Mouse (Mus musculus): ENCODE results near the gene Eno1. TPM values are rescaled to one million over a fixed set of nuclear protein-coding genes. Genes with fewer than 3 reads are reported as not detected.

Gene Eno1
- polyA plus RNA-seq, 1 experiment from 2014 or later, result 935 TPM

DNA sequence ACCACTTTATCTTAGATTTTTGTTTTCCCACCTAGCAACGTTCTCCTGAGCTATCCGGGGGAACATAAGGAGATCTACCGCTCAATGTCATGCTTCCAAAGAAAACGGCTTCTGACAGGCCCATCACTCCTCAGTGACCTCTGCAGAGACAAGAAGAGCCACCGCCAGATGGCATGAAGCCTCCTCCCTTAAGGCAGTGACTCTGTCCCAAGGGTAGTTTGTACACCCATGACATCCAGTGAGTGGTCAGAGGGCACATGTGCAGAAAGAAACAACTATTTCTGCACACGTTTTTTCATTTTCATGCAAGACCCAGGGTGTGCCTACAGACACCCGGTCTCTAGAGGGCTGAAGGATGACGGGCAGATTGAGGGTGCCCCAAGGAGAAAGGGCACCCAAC, 26.2 kb upstream of the Eno1 start:
- no peak overlapping the region for H3K4me3 ChIP-seq (replicated peaks; ENCODE audit: low read depth, low read length)
- WGBS, result 81% methylated on average over 8 of the region's 8 CpGs
- ATAC-seq (ENCODE audit: low FRiP score, low TSS enrichment), result no peak

DNA sequence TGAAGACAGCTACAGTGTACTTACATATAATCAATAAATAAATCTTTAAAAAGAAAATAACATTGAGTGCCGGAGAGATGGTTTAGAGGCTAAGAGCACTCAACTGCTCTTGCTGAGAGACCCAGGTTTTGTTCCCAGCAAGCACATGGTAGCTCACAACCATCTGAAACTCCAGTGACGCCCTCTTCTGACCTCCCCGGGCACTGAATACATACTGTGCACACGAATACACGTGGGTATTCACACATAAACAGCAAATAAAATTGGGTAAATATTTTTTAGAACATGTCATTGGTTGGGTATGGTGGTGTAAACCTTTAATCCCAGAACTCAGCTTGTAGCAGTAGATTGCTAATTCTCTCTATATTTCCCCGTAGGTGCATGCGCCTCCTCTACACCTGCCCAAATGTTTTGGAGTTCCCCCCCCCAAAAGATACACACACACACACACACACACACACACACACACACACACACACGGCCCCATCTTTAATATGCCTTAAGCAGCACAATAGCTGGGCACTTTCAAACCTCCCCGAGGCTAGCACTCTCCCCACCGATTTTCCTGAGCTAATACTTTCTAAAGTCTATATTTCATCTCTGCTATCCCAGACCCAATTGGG, 24.5 kb upstream of the Eno1 start:
- Histone ChIP-seq H3K9ac (replicated peaks; ENCODE audit: low read length) (no peak overlapping the region), H3K4me2 (ENCODE audit: low read length) (peak overlapping the region; percentile 53), H3K27ac (replicated peaks; ENCODE audit: low read depth, low read length) (no peak overlapping the region), H3K4me1 (ENCODE audit: control insufficient read depth, insufficient read depth, low read length) (peaks cover 4% of the 10 kb centered on the region; the same call in 1 of the 2 replicates), H3K4me3 (replicated peaks; ENCODE audit: low read depth, low read length) (no peak overlapping the region), H3K27me3 (ENCODE audit: control insufficient read depth, insufficient read depth, low read length) (no peaks in the 10 kb centered on the region), H3K9me3 (ENCODE audit: control insufficient read depth, low read length) (no peaks in the 10 kb centered on the region), H3K36me3 (ENCODE audit: control insufficient read depth, insufficient read depth, low read length) (no peaks in the 10 kb centered on the region)
- no peak for DNase-seq
- 55% methylated on average over 10 of the region's 10 CpGs for WGBS
- no peak for ATAC-seq (ENCODE audit: low FRiP score, low TSS enrichment)

More for the DNA sequence above, 26.2 kb upstream of the Eno1 start:
- Histone ChIP-seq H3K4me1 (ENCODE audit: control insufficient read depth, insufficient read depth, low read length) (peaks cover 4% of the 10 kb centered on the region; the same call in 1 of the 2 replicates), H3K9me3 (ENCODE audit: control insufficient read depth, low read length) (no peaks in the 10 kb centered on the region), H3K9ac (replicated peaks; ENCODE audit: low read length) (no peak overlapping the region), H3K27ac (replicated peaks; ENCODE audit: low read depth, low read length) (no peak overlapping the region), H3K36me3 (ENCODE audit: control insufficient read depth, insufficient read depth, low read length) (no peaks in the 10 kb centered on the region), H3K27me3 (ENCODE audit: control insufficient read depth, insufficient read depth, low read length) (no peaks in the 10 kb centered on the region), H3K4me2 (ENCODE audit: low read length) (no peak overlapping the region)
- DNase-seq, result no peak

DNA sequence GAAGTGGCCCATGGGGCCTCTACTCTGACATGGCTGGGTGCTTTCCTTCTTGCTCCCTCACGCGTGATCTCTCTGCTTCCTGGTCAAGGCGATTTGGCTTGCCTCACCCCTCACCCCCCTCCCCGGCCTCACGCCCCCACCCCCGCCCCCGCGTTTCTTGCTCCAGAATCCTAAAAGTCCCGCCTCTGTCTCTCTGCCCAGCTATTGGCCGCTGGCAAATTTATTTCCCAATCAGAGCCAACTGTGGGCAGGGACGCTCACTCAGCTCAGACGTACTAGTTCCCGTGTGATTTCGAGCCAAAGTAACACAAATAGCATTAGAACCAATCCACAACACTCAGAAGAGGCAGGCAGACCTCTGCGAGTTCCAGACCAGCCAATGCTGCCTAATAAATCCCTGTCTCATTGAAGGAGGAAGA, 24.0 kb upstream of the Eno1 start:
- H3K4me3 ChIP-seq (replicated peaks; ENCODE audit: low read depth, low read length), result peak overlapping the region; percentile 5; the same call in 1 of the 2 replicates
- peak overlapping the region; percentile 53 for H3K4me2 ChIP-seq (ENCODE audit: low read length)
- 3% methylated on average over 15 of the region's 15 CpGs for WGBS
- H3K27ac ChIP-seq (replicated peaks; ENCODE audit: low read depth, low read length), result no peak overlapping the region
- H3K27me3 ChIP-seq (ENCODE audit: control insufficient read depth, insufficient read depth, low read length), result no peaks in the 10 kb centered on the region
- no peaks in the 10 kb centered on the region for H3K9me3 ChIP-seq (ENCODE audit: control insufficient read depth, low read length)
- DNase-seq, result peak; percentile 73
- ATAC-seq (ENCODE audit: low FRiP score, low TSS enrichment), result no peak; the same call in 1 of the 2 replicates
- H3K9ac ChIP-seq (replicated peaks; ENCODE audit: low read length), result no peak overlapping the region
- H3K4me1 ChIP-seq (ENCODE audit: control insufficient read depth, insufficient read depth, low read length), result peaks cover 4% of the 10 kb centered on the region; the same call in 1 of the 2 replicates
- H3K36me3 ChIP-seq (ENCODE audit: control insufficient read depth, insufficient read depth, low read length), result no peaks in the 10 kb centered on the region

DNA sequence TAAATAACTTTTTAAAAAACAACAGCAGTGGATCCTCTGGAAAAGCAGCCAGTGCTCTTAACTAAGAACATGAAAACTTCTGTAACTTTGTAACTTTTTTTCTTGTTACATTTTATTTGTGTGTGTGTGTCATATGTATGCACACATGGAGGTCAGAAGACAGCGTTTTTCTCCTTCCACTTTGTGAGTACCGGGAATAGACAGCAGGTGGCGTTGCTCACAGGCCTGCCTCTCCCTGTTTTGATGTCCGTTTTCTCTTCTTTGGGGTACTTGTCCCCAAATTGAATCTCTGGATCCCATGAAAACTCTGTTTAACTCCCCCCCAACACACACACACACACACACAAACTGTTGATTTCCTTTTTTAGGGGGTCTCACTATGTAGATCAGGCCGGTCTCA, 22.6 kb upstream of the Eno1 start:
- Histone ChIP-seq H3K36me3 (ENCODE audit: control insufficient read depth, insufficient read depth, low read length) (no peaks in the 10 kb centered on the region), H3K4me1 (ENCODE audit: control insufficient read depth, insufficient read depth, low read length) (peaks cover 4% of the 10 kb centered on the region; the same call in 1 of the 2 replicates), H3K4me3 (replicated peaks; ENCODE audit: low read depth, low read length) (no peak overlapping the region), H3K27me3 (ENCODE audit: control insufficient read depth, insufficient read depth, low read length) (no peaks in the 10 kb centered on the region), H3K4me2 (ENCODE audit: low read length) (no peak overlapping the region), H3K9me3 (ENCODE audit: control insufficient read depth, low read length) (no peaks in the 10 kb centered on the region), H3K27ac (replicated peaks; ENCODE audit: low read depth, low read length) (no peak overlapping the region), H3K9ac (replicated peaks; ENCODE audit: low read length) (no peak overlapping the region)
- 39% methylated on average over 5 of the region's 5 CpGs for WGBS
- no peak for DNase-seq
- no peak for ATAC-seq (ENCODE audit: low FRiP score, low TSS enrichment)

DNA sequence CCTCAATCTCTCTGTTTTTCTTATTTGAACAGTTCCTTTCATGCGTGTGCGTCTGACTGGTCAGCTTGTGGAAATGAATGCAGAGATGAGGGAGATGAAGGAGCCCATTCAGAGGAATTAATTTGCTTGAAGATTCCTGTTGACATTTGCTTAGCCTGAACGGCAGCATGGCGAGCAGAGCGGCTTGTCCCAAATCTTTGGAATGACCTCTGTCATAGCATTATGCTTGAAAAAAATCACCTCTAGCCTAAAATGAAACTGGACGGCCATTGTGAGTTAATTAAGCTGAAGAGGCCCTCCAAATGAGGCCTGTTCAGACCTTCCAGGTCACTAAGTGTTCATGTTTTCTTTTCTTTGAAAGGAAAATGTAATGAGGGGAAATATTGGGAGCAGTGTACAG, 20.1 kb upstream of the Eno1 start:
- H3K4me1 ChIP-seq (ENCODE audit: control insufficient read depth, insufficient read depth, low read length), result peaks cover 4% of the 10 kb centered on the region; the same call in 1 of the 2 replicates
- no peak overlapping the region for H3K27ac ChIP-seq (replicated peaks; ENCODE audit: low read depth, low read length)
- no peak overlapping the region for H3K4me2 ChIP-seq (ENCODE audit: low read length)
- 61% methylated on average over 6 of the region's 6 CpGs for WGBS
- no peak for DNase-seq
- ATAC-seq (ENCODE audit: low FRiP score, low TSS enrichment), result no peak
- H3K4me3 ChIP-seq (replicated peaks; ENCODE audit: low read depth, low read length), result no peak overlapping the region
- H3K9me3 ChIP-seq (ENCODE audit: control insufficient read depth, low read length), result no peaks in the 10 kb centered on the region
- H3K27me3 ChIP-seq (ENCODE audit: control insufficient read depth, insufficient read depth, low read length), result 0 out of 2 replicates have a peak, but pooled peaks cover 3% of the 10 kb centered on the region
- no peaks in the 10 kb centered on the region for H3K36me3 ChIP-seq (ENCODE audit: control insufficient read depth, insufficient read depth, low read length)
- no peak overlapping the region for H3K9ac ChIP-seq (replicated peaks; ENCODE audit: low read length)

DNA sequence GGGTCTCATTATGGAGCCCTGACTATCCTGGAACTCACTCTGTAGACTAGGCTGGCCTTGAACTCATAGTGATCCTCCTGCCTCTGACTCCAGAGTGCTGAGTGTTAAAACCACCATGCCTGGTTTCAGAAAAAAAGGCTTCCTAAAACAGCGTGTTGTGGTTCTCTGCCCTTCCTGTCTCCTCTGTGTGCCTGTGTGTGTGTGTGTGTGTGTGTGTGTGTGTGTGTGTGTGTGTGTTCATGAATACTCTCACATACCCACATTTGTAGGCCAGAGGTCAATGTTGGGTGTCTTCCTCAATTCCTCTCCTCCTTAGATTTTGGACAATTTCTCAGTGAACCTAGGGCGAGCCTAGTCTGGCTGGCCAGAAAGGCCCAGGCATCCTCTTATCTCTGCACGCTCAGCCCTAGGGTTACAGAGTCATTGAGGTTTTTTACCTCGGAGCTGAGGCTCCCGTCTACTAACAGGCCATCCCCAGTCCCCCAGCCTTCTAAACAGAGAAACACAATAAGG, 19.4 kb upstream of the Eno1 start:
- Histone ChIP-seq H3K27me3 (ENCODE audit: control insufficient read depth, insufficient read depth, low read length) (0 out of 2 replicates have a peak, but pooled peaks cover 3% of the 10 kb centered on the region), H3K9ac (replicated peaks; ENCODE audit: low read length) (no peak overlapping the region), H3K4me2 (ENCODE audit: low read length) (no peak overlapping the region), H3K4me3 (replicated peaks; ENCODE audit: low read depth, low read length) (no peak overlapping the region), H3K9me3 (ENCODE audit: control insufficient read depth, low read length) (no peaks in the 10 kb centered on the region), H3K27ac (replicated peaks; ENCODE audit: low read depth, low read length) (no peak overlapping the region), H3K36me3 (ENCODE audit: control insufficient read depth, insufficient read depth, low read length) (no peaks in the 10 kb centered on the region), H3K4me1 (ENCODE audit: control insufficient read depth, insufficient read depth, low read length) (peaks cover 4% of the 10 kb centered on the region; the same call in 1 of the 2 replicates)
- ATAC-seq (ENCODE audit: low FRiP score, low TSS enrichment) (no peak), DNase-seq (no peak)
- WGBS, result 78% methylated on average over 5 of the region's 5 CpGs

DNA sequence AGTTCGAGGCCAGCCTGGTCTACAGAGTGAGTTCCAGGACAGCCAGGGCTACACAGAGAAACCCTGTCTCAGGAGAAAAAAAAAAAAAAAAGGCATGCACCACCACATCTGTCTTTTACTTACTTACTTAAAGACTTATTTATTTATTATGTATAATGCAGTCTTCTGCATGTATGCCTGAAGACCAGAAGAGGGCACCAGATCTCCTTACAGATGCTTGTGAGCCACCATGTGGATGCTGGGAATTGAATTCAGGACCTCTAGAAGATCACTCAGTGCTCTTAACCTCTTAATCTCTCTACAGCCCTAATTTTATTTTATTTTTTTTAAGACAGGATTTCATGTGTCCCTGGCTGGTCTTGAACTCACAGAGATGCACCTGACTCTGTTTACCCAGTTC, 18.6 kb upstream of the Eno1 start:
- H3K4me1 ChIP-seq (ENCODE audit: control insufficient read depth, insufficient read depth, low read length), result peaks cover under 1% of the 10 kb centered on the region; the same call in 1 of the 2 replicates
- no peak overlapping the region for H3K27ac ChIP-seq (replicated peaks; ENCODE audit: low read depth, low read length)
- H3K4me3 ChIP-seq (replicated peaks; ENCODE audit: low read depth, low read length), result no peak overlapping the region
- 0 out of 2 replicates have a peak, but pooled peaks cover 3% of the 10 kb centered on the region for H3K27me3 ChIP-seq (ENCODE audit: control insufficient read depth, insufficient read depth, low read length)
- H3K9ac ChIP-seq (replicated peaks; ENCODE audit: low read length), result no peak overlapping the region
- 100% methylated on average over 1 of the region's 1 CpGs for WGBS
- no peaks in the 10 kb centered on the region for H3K36me3 ChIP-seq (ENCODE audit: control insufficient read depth, insufficient read depth, low read length)
- ATAC-seq (ENCODE audit: low FRiP score, low TSS enrichment) (no peak), DNase-seq (no peak)
- H3K9me3 ChIP-seq (ENCODE audit: control insufficient read depth, low read length), result no peaks in the 10 kb centered on the region
- no peak overlapping the region for H3K4me2 ChIP-seq (ENCODE audit: low read length)

DNA sequence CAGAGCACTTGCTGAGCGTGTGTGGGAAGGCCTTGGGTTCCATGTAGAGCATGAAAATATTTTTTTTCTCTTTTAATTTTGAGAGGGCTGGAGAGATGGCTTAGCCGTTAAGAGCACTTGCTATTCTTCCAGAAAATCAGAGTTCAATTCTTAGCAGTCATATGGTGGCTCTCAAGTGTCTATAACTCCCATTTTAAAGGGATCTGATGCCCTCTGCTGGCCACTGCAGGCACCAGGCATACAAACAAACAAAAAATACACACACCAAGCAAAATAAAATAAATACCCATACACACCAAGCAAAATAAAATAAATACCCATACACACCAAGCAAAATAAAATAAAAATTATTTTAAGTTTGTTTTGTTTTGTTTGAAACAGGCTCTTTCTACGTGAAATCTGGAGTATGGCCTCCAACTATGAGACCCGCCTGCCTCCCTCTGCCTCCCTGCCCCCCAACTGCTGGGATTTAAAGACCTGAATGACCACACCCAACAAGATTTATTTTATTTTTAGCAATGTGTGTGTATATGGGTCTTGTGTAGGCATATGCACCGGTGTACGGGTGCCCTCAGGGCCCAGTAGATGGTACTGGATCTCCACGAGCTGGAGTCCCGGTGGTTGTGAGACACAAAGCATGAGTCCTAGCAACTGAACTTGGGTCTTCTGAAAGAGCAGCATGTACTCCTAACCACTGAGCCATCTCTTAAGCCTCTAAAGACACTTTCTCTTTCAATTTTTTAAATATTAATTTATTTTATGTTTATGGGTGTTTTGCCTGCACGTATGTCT, 16.8 kb upstream of the Eno1 start:
- WGBS, result 78% methylated on average over 9 of the region's 9 CpGs

More for the DNA sequence above, 16.8 kb upstream of the Eno1 start:
- Histone ChIP-seq H3K4me3 (replicated peaks; ENCODE audit: low read depth, low read length) (no peak overlapping the region), H3K4me1 (ENCODE audit: control insufficient read depth, insufficient read depth, low read length) (no peaks in the 10 kb centered on the region), H3K9me3 (ENCODE audit: control insufficient read depth, low read length) (no peaks in the 10 kb centered on the region), H3K36me3 (ENCODE audit: control insufficient read depth, insufficient read depth, low read length) (no peaks in the 10 kb centered on the region), H3K4me2 (ENCODE audit: low read length) (no peak overlapping the region), H3K27me3 (ENCODE audit: control insufficient read depth, insufficient read depth, low read length) (0 out of 2 replicates have a peak, but pooled peaks cover 3% of the 10 kb centered on the region), H3K27ac (replicated peaks; ENCODE audit: low read depth, low read length) (no peak overlapping the region), H3K9ac (replicated peaks; ENCODE audit: low read length) (no peak overlapping the region)
- ATAC-seq (ENCODE audit: low FRiP score, low TSS enrichment), result no peak
- peak; percentile 86 for DNase-seq

Measured in midbrain, embryonic 14.5 days (tissue).